Mouse (Mus musculus): ENCODE data around the gene Rbm19.

Gene Rbm19

DNA sequence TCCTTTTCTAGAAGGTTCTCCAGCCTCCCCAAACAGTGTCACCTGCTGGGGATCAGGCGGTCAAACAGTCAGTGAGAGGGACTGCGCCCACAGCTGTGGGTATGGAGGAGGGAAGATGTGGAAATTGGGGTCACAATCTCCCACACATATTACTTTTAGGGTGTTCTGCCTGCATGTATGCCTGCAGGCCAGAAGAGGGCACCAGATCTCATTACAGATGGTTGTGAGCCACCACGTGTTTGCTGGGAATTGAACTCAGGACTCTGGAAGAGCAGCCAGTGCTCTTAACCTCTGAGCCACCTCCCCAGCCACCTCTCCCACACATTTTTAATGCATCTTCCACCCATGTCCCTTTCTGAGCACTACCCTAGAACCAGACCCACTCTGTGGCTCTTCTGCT is 88.1 kb downstream of the Rbm19 start:
- no peak for DNase-seq (ENCODE audit: low spot score)

DNA sequence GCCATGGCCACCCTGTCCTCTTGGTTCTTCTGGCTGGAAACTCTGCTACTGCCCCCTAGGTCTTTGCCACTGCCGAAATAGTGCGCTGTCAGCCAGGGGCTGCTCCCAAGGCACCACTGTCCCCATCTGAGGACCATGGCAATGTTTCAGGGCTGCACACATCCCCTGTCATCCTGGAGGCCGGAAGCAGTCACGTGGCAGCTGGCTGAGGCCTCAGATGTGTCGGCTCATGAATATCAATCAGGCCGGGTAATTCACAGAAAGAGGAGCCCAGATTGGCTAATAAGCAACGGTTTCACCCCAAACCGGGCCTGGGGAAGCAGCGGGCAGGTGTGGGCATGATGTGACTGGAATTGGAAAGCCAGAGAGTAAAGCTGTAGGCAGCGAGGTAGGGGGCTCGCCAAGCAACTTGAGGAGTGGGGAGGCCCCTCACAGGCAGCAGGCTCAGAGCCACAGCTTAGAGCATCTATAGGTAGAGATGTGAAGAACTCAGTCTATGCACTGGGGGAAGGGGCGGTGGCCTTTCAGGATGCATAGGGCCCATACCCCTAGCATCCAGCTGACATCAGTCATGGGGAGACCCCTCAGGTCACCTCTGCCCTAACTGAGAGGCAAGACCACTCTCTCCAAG is 90.2 kb downstream of the Rbm19 start:
- no peak for DNase-seq (ENCODE audit: low spot score)

DNA sequence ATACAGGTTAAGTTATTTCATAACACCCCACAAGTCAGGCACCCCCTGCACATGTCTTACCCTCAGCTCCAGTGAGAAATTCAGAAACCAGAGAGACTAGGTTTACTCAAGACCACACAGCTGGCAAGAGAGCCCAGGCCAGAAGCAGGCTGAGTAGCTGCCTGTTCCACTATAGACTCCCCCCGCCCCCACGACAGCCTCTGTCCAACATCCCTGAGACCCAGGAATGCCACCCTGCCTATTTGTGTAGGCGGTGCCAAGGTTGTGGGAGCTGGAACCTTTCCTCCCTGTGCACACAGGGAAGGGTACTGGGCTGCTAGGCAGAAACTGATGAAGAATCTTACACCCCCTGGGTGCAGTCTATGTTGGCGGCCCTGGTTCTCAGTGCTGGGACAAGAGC is 91.2 kb downstream of the Rbm19 start:
- DNase-seq (ENCODE audit: low spot score), result no peak

DNA sequence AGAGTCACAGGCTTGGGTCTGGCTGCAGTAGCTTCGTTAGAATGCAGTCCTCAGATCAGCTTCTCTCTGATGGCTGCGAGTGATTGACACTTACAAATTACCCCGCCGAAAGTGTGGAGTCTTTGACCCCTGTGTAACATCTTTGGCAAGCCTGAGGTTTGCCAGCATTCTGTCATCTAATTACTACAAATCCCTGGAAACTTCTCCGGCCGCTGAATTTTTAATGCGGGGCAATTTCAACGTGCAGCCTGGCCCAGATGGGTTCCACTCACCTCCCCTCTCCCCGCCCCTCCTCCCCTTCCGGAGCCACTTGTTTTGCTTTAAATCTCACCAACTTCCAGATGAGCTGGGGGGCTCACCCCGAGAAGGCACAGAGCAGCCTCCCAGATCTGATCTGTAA is 94.4 kb downstream of the Rbm19 start:
- no peak for DNase-seq (ENCODE audit: low spot score)

DNA sequence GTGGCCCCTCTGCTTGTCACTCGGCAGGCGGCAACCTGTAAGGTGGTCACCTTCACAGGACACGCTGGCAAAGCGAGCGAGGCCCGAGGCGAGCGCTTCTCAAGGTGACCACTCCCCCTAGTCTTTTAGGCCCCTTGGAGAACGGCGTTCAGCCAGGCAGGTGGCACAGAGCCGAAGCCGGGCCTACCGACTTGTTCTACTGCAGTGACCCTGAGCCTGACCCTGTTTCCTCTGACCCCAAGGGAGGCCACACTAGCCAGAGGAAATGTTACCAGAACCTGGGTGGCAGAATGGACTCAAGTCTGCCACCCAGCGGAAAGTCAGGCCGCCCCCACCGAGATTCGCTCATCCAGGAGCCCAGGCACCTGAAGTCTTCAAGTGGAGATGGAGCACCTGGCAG is 94.9 kb downstream of the Rbm19 start:
- DNase-seq (ENCODE audit: low spot score), result no peak

DNA sequence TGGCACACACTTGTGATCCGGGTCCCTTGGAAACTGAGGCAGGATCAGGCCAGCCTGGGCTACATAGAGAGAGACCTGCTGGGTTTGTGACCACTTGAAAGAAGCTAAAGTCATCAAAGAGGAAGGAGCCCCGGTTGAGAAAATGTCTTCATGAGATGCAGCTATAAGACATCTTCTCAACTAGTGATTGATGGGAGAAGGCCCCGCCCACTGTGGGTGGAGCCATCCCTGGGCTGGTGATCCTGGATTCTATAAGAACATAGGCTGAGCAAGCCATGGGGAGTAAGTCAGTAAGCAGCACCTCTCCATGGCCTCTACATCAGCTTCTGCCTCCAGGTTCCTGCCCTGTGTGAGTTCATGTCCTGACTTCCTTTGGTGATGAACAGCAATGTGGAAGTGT is 98.2 kb downstream of the Rbm19 start:
- no peak for DNase-seq (ENCODE audit: low spot score)

DNA sequence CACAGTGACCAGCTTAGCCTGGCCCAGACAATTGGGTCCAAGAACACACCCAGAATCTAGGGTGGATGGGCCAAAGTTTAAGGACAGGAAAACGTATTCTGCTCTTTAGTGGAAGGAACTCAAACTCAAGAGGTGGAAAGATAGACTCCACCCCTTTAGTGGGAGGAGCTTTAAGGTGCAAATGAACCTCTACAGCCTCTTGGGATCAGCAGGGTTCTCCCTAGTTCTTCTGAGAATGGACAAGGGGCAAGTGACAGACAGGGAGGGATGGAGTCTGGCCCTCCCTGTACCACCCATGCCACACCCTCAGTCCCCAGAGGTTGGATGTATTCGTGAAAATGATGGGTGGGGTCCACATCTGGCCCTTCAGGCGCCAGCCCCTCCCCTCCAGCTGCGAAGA is 105.0 kb downstream of the Rbm19 start:
- DNase-seq (ENCODE audit: low spot score), result no peak

DNA sequence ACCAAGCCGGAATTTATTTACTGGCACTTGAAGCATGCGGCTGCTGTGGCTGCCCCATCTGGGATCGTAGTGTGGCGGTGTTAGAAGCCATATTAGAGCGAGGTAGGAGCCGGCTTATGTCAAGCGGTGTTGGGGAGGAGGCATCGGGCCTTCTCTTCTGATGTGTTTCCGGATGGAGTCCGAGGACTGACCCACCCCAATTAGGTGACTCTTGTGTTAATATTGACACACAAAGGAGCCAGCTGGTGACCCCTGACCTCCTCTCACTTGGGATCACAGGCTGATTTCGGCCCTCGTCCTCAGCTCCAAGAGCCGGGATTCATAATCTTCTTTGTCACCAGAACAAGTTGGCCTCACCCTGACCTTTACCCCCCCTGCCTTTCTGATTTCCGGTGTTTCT is 109.1 kb downstream of the Rbm19 start:
- DNase-seq (ENCODE audit: low spot score), result no peak

DNA sequence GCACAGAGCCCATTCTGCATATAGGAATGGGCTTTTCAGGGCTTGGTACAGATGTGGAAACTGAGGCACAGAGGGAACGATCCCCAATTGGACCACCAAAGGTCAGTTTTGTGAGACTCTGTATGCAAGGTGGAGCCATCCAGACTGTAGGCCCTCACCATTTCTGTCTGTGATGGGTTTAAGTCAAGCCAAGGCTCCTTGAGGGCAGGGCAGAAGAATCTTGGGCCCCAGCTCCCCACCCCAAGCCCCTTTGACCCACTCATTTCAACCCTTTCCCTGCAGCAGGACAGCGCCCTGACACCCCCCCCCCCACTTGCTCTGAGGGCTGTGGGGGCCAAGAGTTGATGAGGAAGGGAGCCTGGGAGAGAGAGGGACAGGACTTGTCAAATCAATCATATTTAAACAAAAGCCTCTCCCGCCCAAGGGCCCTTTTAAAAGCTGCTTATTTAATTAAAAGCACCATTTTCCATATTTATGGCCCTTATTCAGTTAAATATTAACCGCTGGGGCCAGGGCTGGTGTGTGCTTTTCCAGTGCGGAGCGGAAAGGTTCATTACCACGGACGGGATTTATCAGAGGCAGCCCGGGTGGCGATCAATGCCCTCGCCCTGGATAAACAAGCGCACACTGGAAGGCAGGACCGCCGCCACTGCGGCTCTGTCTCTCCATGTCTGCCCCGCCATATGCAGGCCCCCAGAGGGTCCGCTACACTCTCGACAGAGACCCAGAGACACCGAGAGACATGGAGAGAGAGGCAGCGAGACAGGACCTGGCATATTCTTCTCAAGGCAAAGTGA is 112.5 kb downstream of the Rbm19 start:
- no peak for DNase-seq (ENCODE audit: low spot score)

DNA sequence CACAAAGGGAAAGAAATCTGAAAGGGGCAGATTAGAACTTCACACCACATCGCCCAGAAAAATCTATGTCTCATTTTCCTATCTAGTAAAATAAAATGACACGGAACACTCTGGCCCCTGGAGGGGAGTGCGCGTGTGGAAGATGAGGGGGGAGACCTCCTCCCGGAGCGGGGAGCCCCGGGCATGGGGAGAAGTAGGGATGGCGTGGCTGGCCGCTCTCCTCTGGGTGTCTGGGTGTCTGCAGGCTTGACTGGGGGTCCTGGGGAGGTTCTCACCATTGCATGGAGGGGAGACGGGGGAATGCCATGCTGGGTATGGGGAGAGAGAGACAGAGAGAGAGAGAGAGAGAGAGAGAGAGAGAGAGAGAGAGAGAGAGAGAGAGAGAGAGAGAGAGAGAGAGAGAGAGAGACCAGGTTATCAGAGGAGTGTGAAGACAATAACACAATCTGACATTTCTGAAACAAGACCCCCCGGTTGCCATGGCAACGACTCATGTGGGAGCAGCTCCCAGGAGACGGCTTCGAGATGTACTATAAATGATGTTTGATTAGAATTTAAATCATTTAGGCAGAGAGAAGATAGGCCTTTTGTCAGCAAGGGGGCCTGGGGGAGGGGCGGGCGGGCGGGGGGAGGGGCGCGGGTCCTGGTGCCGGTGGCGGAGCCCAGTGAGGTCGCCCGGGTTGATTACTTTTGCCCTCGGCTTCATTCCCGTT is 115.3 kb downstream of the Rbm19 start:
- no peak for DNase-seq (ENCODE audit: low spot score)

DNA sequence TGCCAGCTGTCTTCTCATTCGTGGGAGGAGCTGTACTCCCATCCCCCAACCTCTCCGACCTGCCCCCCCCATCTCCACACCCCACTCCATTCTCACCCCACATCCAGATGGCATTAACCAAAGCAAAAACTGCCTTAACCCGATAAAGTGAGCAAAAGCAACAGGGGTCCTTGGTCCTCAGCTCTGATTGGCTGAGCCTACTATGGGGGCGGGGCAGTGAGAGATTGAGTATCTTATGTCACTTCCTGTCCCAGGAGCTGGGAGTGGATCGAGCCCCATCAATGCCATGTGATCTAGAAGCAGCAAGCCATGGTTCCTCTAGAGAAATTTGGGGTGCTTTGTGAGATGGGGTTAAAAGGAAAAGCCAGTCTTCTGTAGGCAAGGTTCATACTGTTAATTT is 118.9 kb downstream of the Rbm19 start:
- DNase-seq (ENCODE audit: low spot score), result no peak

DNA sequence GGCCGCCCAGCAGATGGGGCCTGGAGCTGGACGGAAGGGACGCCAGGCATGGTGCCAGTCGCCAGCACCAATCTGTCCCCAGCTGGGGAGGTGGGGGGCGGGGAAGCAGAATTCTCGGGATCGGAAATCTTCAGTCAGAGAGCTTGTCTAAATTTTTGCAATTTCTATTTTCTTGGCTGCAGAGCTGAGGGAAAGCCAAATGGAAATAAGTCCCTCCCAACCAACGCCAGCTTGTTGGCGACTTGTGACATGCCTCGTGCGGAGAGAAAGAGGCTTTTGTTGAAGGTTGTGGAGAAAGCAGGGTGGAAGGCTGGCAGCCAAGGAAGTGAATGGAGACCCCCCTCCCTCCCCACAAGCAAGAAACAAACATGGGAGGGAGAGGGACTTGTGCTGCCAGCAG is 119.3 kb downstream of the Rbm19 start:
- no peak for DNase-seq (ENCODE audit: low spot score)

DNA sequence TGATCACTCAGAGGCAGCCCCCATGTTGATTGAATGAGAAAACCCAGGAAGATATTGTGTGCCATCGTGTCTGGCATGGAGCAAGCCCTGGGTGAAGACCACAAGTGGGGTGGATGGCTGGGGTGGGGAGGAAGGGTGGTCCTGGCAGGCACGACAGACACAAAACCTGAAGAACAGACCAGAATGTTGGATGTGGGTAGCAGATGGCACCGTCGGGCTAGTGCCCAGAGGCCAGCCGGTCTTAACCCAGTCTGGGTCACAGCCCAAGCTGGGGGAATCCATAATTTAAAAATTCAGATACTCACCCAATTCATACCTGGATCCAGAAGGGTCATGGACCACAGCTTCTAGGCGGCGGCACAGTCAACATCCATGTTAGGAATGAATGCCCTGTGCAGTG is 123.8 kb downstream of the Rbm19 start:
- DNase-seq (ENCODE audit: low spot score), result no peak

DNA sequence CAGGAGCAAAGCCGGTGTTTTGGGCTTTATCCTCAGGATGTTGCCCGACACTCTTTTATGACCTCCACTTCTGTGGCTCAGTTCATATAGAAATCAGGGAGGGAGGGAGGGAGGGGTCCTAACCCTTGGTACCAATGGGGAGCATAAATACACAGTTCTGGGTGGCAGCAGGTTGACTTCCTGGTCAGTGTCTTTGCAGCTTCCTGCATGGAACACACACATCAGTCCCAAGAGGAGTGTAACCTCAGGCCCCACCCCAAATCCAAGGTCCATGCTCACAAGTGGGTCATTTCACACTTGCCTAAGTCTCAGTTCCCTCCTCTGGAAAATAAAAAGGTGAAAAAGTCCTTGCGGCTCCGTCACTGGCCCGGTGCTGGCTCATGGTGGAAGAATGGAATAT is 129.1 kb downstream of the Rbm19 start:
- DNase-seq (ENCODE audit: low spot score), result no peak

All from layer of hippocampus, adult 9-10 months (tissue).